Mouse (Mus musculus) midbrain, postnatal 0 days (tissue): Measurements from ENCODE around the gene Ppm1g. TPM values are rescaled to one million over a fixed set of nuclear protein-coding genes. Genes with fewer than 3 reads are reported as not detected.

Experiments used
- ATAC-seq: fragments of 200-750 bp; cut with Nextera tagmentation; 2 replicates; pipeline ENCODE4 v1.8.0; 2017; ENCODE audit warnings: moderate number of reproducible peaks, mild to moderate bottlenecking, moderate TSS enrichment, moderate library complexity; ENCODE audit not compliant: low FRiP score
- DNase-seq: peaks from one replicate; pipeline ENCODE4 v3.0.0-alpha.2; 2015; ENCODE audit warnings: low spot score
- H3K27ac ChIP-seq: fragments of 300-500 bp; sonication (generic); 2 replicates; pipeline ENCODE4 v1.5.1; 2014; ENCODE audit warnings: low read depth, mild to moderate bottlenecking, low read length, mixed read lengths
- H3K27me3 ChIP-seq: fragments of 300-500 bp; sonication (generic); 2 replicates; pipeline ENCODE4 v1.6.1; 2014; ENCODE audit warnings: low read length, control low read depth, mixed read lengths; ENCODE audit not compliant: insufficient read depth
- H3K36me3 ChIP-seq: fragments of 300-500 bp; sonication (generic); 2 replicates; pipeline ENCODE4 v1.6.1; 2014; ENCODE audit warnings: low read length, control low read depth, mixed read lengths; ENCODE audit not compliant: insufficient read depth
- H3K4me1 ChIP-seq: fragments of 300-500 bp; sonication (generic); 2 replicates; pipeline ENCODE4 v1.6.1; 2014; ENCODE audit warnings: mild to moderate bottlenecking, control low read depth, antibody characterized with exemption, low read length, mixed read lengths; ENCODE audit not compliant: insufficient read depth
- H3K4me2 ChIP-seq: fragments of 300-500 bp; sonication (generic); 2 replicates; pipeline ENCODE4 v1.6.1; 2014; ENCODE audit warnings: low read depth, mild to moderate bottlenecking, low read length, mixed read lengths; ENCODE audit not compliant: poor library complexity, severe bottlenecking
- H3K4me3 ChIP-seq: fragments of 300-500 bp; sonication (generic); 2 replicates; pipeline ENCODE4 v1.5.1; 2014; ENCODE audit warnings: low read depth, mild to moderate bottlenecking, low read length, moderate library complexity
- H3K9ac ChIP-seq: fragments of 300-500 bp; sonication (generic); replicated peaks from 2 replicates; pipeline ENCODE4 v1.6.1; 2014; ENCODE audit warnings: mild to moderate bottlenecking, low read length, moderate library complexity, mixed read lengths; ENCODE audit not compliant: poor library complexity, severe bottlenecking
- H3K9me3 ChIP-seq: fragments of 300-500 bp; sonication (generic); 2 replicates; pipeline ENCODE4 v1.6.1; 2016; ENCODE audit warnings: low read length, control low read depth
- CTCF ChIP-seq: IDR thresholded peaks from 2 replicates; pipeline ENCODE4 v1.5.1; 2016; ENCODE audit warnings: antibody characterized with exemption, mild to moderate bottlenecking
- whole genome bisulfite sequencing: fragments of 180-500 bp; shearing (Covaris S2); extraction: QIAGEN DNeasy Blood & Tissue Kit; methylation state at CpG from one replicate; pipeline ENCODE4 v1.1.7; 2014; 5-methylcytosine and 5-hydroxymethylcytosine counted together
- polyA plus RNA-seq: library from polyadenylated mRNA; unstranded; fragments of >200 nt; fragmentation: Nextera tagmentation; extraction: Ambion mirVana; gene quantifications from 2 replicates; pipeline ENCODE4 v1.2.1, GENCODE M21; 2015
- total RNA-seq: library from RNA; depleted of rRNA; stranded (reverse); fragments of >200 nt; gene quantifications from 2 replicates; pipeline ENCODE4 v1.2.3, GENCODE M21; 2014

The Ppm1g gene
- total and polyA plus RNA-seq, 2 experiments from 2014 or later = 87.0 to 183 TPM

DNA sequence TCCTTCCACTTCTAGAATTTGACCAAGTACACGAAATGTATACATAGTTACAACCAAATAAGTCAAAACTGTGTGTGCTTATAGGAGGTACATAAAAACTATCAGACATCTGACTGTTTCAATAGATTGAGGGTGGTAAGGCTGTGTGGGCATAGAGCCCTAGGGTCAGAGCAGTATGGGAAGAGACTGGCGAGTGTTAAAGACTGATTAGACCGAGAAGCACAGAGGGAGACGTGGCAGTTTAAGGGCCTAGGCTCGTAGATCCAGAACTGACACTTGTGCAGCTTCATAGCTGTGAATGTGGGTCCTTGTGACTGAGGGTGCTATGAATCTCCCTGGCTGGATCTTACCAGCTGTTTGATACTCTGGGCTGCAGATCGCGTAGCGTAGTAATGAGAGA, 34.4 kb upstream of the Ppm1g start:
- H3K9ac ChIP-seq = no peak overlapping the region
- H3K4me3 ChIP-seq = no peak overlapping the region
- no peaks in the 10 kb centered on the region for H3K27me3 ChIP-seq
- H3K4me1 ChIP-seq = 0 out of 2 replicates have a peak, but pooled peaks cover 4% of the 10 kb centered on the region
- no peaks in the 10 kb centered on the region for H3K9me3 ChIP-seq
- no peak overlapping the region for H3K4me2 ChIP-seq
- no peak for TF ChIP-seq CTCF
- ATAC-seq (no peak), DNase-seq (no peak)
- WGBS = 88% methylated on average over 8 of the region's 8 CpGs
- H3K36me3 ChIP-seq = peaks cover 46% of the 10 kb centered on the region
- no peak overlapping the region for H3K27ac ChIP-seq

DNA sequence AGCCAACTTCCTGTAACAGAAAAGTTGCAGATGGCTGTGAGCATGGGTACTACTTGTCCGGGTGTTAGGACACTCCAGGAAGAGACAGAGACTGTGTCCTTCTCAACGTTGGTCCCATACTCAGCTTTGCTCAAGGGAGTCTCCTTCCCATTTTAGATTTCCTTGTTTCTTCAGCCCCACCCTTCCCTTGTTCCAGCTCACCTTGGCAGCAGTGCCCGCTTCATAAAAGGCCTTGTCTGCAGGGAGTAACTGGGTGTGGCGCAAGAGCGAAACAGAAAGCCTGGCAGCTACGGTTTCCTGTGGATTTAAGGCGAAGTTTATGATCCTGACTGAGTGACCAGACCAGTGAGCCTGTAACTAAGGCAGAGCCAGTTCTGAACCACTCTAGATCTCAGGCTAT, 34.0 kb upstream of the Ppm1g start:
- no peak for TF ChIP-seq CTCF
- no peak for ATAC-seq
- no peak overlapping the region for H3K9ac ChIP-seq
- H3K27me3 ChIP-seq = no peaks in the 10 kb centered on the region
- H3K9me3 ChIP-seq = no peaks in the 10 kb centered on the region
- H3K4me2 ChIP-seq = no peak overlapping the region
- 0 out of 2 replicates have a peak, but pooled peaks cover 4% of the 10 kb centered on the region for H3K4me1 ChIP-seq
- WGBS = 85% methylated on average over 7 of the region's 7 CpGs
- H3K36me3 ChIP-seq = peaks cover 50% of the 10 kb centered on the region
- H3K27ac ChIP-seq = no peak overlapping the region
- H3K4me3 ChIP-seq = no peak overlapping the region
- DNase-seq = no peak

DNA sequence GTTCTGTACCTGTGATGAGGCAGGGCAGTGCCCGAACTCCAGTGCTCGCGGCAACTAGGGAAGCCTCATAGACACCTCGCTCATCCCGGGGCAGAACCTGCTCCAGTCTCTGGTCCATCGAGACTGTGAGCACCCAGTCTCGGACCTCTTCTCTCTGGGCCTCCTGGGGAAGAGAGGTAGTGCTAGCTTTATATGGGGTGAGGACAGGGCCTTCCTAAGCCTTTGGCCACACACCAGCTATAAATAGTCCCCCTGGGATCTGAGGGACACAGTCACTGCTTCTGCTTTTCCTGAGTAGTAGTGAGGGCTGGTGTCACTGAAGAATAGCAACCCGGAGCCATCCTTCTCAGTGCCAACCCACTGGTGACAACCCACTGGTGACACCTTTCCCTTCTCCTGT, 33.3 kb upstream of the Ppm1g start:
- ATAC-seq (no peak), DNase-seq (no peak)
- TF ChIP-seq CTCF = no peak
- Histone ChIP-seq H3K4me1 (0 out of 2 replicates have a peak, but pooled peaks cover 4% of the 10 kb centered on the region), H3K27ac (no peak overlapping the region), H3K27me3 (no peaks in the 10 kb centered on the region), H3K36me3 (peaks cover 54% of the 10 kb centered on the region), H3K9ac (no peak overlapping the region), H3K4me2 (no peak overlapping the region), H3K4me3 (no peak overlapping the region), H3K9me3 (no peaks in the 10 kb centered on the region)
- WGBS = 93% methylated on average over 8 of the region's 8 CpGs

DNA sequence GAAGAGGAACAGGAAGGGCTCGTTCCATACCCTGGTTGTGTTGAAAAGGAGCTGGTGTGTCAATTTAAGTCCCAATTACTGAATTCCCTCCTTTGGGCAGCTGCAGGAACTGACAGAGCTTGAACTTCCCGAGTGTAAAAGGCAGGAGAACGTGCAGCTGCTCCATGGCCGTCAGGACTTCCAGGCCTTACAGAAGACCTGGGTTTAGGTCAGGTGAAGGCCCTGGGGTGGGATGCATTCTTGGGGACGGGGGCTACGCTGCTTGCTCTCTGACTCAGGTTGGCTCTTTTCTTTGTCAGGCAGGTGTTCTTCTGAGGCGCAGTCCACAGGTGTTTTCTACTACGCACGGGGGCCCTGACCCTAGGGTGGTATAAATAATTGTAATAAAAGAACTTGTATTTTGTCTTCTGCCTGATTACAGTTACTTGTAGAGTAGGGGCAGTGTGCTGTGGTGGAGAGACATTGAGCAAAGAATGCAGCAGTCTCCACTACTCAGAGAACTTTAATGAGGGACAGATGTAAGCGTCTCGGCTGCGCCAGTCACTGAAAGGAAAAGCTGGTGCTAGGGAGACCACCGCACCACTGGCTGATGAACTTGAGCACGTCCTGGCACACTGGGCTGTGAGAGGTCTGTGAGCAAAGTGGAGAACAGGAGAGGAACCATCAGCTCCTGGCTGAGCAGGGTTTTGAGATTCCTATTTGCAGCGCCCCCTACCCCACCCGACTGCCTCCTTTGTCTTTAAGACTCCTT, 32.5 kb upstream of the Ppm1g start:
- no peaks in the 10 kb centered on the region for H3K9me3 ChIP-seq
- ATAC-seq (no peak), DNase-seq (no peak)
- no peak overlapping the region for H3K9ac ChIP-seq
- TF ChIP-seq CTCF = no peak
- H3K27me3 ChIP-seq = no peaks in the 10 kb centered on the region
- H3K4me1 ChIP-seq = 0 out of 2 replicates have a peak, but pooled peaks cover 4% of the 10 kb centered on the region
- H3K4me3 ChIP-seq = no peak overlapping the region
- H3K4me2 ChIP-seq = no peak overlapping the region
- no peak overlapping the region for H3K27ac ChIP-seq
- peaks cover 59% of the 10 kb centered on the region for H3K36me3 ChIP-seq
- 85% methylated on average over 16 of the region's 16 CpGs for WGBS

GRCm38 (mm10) chr5:31252151-31252550, 31.7 kb upstream of the Ppm1g start:
- H3K9ac ChIP-seq = peak overlapping the region; percentile 39; the same call in 1 of the 2 replicates
- TF ChIP-seq CTCF = no peak
- H3K4me3 ChIP-seq = no peak overlapping the region
- no peak; the same call in 1 of the 2 replicates for ATAC-seq
- no peak for DNase-seq
- H3K27ac ChIP-seq = no peak overlapping the region
- no peaks in the 10 kb centered on the region for H3K27me3 ChIP-seq
- peaks cover 59% of the 10 kb centered on the region for H3K36me3 ChIP-seq
- no peaks in the 10 kb centered on the region for H3K9me3 ChIP-seq
- H3K4me1 ChIP-seq = 0 out of 2 replicates have a peak, but pooled peaks cover 4% of the 10 kb centered on the region
- H3K4me2 ChIP-seq = no peak overlapping the region
- WGBS = 69% methylated on average over 10 of the region's 10 CpGs

DNA sequence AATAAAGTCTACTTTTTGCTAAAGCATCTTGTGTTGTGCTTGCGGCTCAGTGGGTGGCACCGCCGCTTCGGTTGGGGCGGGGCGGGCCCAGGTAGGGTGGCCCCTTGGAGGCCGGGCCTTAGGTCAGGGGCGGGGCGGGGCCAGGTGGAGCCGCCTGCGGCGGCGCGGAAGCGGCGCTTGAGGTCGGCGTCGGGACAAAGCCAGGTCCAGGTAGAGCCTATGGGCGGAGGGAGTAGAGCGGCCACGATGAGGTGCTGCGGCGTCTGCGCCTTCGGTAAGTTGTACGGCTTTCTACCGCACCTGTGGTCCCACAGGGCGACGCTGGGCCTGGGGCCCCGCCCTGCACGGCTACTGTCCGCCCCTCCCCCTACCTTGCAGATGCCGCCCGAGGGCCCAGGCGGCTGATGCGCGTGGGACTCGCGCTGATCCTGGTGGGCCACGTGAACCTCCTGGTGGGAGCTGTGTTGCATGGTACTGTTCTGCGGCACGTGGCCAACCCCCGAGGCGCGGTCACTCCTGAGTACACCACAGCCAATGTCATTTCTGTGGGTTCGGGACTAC, 31.1 kb upstream of the Ppm1g start, which contains the start of gene Krtcap3:
Krtcap3 (plus strand) TSS at position 151 of the 561 bp plus-strand sequence.
- H3K9ac ChIP-seq = peak within 1 kb of the TSS; percentile 39; the same call in 1 of the 2 replicates
- peaks cover 62% of the 10 kb centered on the region for H3K36me3 ChIP-seq
- peak; percentile 68 for ATAC-seq

More for the DNA sequence above, 31.1 kb upstream of the Ppm1g start, which contains the start of gene Krtcap3:
- H3K4me3 ChIP-seq = no peak within 1 kb of the TSS
- peak; percentile 28 for DNase-seq
- no peaks in the 10 kb centered on the region for H3K27me3 ChIP-seq
- 0 out of 2 replicates have a peak, but pooled peaks cover 4% of the 10 kb centered on the region for H3K4me1 ChIP-seq
- H3K9me3 ChIP-seq = no peaks in the 10 kb centered on the region
- 25% methylated on average over 47 of the region's 47 CpGs for WGBS
- H3K4me2 ChIP-seq = no peak within 1 kb of the TSS
- H3K27ac ChIP-seq = no peak within 1 kb of the TSS
- no peak for TF ChIP-seq CTCF
